Mouse (Mus musculus) embryonic facial prominence, embryonic 10.5 days (tissue): ENCODE measurements around the gene Ap1s2. TPM values are rescaled to one million over a fixed set of nuclear protein-coding genes. Genes with fewer than 3 reads are reported as not detected.

Source experiments
- DNase-seq: peaks from one replicate; pipeline ENCODE4 v3.0.0-alpha.2; 2017; ENCODE audit warnings: low spot score
- H3K27ac ChIP-seq: fragments of 300-500 bp; sonication (generic); replicated peaks from 2 replicates; pipeline ENCODE4 v1.5.1; 2016; ENCODE audit warnings: mild to moderate bottlenecking
- H3K27me3 ChIP-seq: fragments of 300-500 bp; sonication (generic); replicated peaks from 2 replicates; pipeline ENCODE4 v1.6.1; 2016; ENCODE audit warnings: low read depth, mild to moderate bottlenecking; ENCODE audit not compliant: poor library complexity, severe bottlenecking
- H3K36me3 ChIP-seq: fragments of 300-500 bp; sonication (generic); replicated peaks from 2 replicates; pipeline ENCODE4 v1.6.1; 2016; ENCODE audit warnings: mild to moderate bottlenecking, moderate library complexity
- H3K4me1 ChIP-seq: fragments of 300-500 bp; sonication (generic); 2 replicates; pipeline ENCODE4 v1.6.1; 2016
- H3K4me3 ChIP-seq: fragments of 300-500 bp; sonication (generic); 2 replicates; pipeline ENCODE4 v1.5.1; 2016; ENCODE audit warnings: mild to moderate bottlenecking, moderate library complexity
- H3K9me3 ChIP-seq: fragments of 300-500 bp; sonication (generic); 2 replicates; pipeline ENCODE4 v1.6.1; 2016; ENCODE audit warnings: mild to moderate bottlenecking
- WGBS: fragments of 180-500 bp; shearing (Covaris S2); methylation state at CpG from one replicate; pipeline ENCODE4 v1.1.7; 2016; 5-methylcytosine and 5-hydroxymethylcytosine counted together
- polyA plus RNA-seq: library from polyadenylated mRNA; unstranded; fragments of >200 nt; fragmentation: Nextera tagmentation; extraction: Ambion mirVana; gene quantifications from 2 replicates; pipeline ENCODE4 v1.2.1, GENCODE M21; 2016

Gene Ap1s2
- polyA plus RNA-seq: 20.8 and 22.7 TPM in 2 replicates

GRCm38 (mm10) chrX:163908337-163909250, at the start of gene Ap1s2:
Ap1s2 (plus strand) TSS chrX:163909017.
- DNase-seq: peak; percentile 94
- WGBS: 17% methylated on average over 80 of the region's 80 CpGs
- Histone ChIP-seq H3K27me3 (peaks cover 47% of the 10 kb centered on the region), H3K27ac (peak within 1 kb of the TSS; percentile 87), H3K9me3 (peaks cover 11% of the 10 kb centered on the region), H3K4me1 (no peaks in the 10 kb centered on the region), H3K36me3 (no peaks in the 10 kb centered on the region), H3K4me3 (peak within 1 kb of the TSS; percentile 68)

- 61% methylated on average over 5 of the region's 5 CpGs for WGBS
- Histone ChIP-seq H3K27ac (peak overlapping the region; percentile 44; the same call in 1 of the 2 replicates), H3K27me3 (peaks cover 81% of the 10 kb centered on the region)
Measured at GRCm38 (mm10) chrX:163867711-163868379, 41.0 kb upstream of the Ap1s2 start.

GRCm38 (mm10) chrX:163868659-163869278, 40.0 kb upstream of the Ap1s2 start:
- DNase-seq: no peak
- WGBS: 81% methylated on average over 11 of the region's 11 CpGs
- no peaks in the 10 kb centered on the region for H3K36me3 ChIP-seq
- H3K27me3 ChIP-seq: peaks cover 86% of the 10 kb centered on the region
- no peak overlapping the region for H3K27ac ChIP-seq
- H3K4me1 ChIP-seq: no peaks in the 10 kb centered on the region
- H3K4me3 ChIP-seq: no peak overlapping the region
- H3K9me3 ChIP-seq: no peaks in the 10 kb centered on the region

More at GRCm38 (mm10) chrX:163867711-163868379, 41.0 kb upstream of the Ap1s2 start:
- Histone ChIP-seq H3K4me1 (no peaks in the 10 kb centered on the region), H3K4me3 (no peak overlapping the region), H3K9me3 (no peaks in the 10 kb centered on the region), H3K36me3 (no peaks in the 10 kb centered on the region)
- DNase-seq: no peak

GRCm38 (mm10) chrX:163875932-163876331, 32.9 kb upstream of the Ap1s2 start:
- H3K4me3 ChIP-seq: no peak overlapping the region
- H3K36me3 ChIP-seq: no peaks in the 10 kb centered on the region
- H3K27me3 ChIP-seq: peaks cover 78% of the 10 kb centered on the region
- no peak overlapping the region for H3K27ac ChIP-seq
- H3K4me1 ChIP-seq: peaks cover 7% of the 10 kb centered on the region; the same call in 1 of the 2 replicates
- 86% methylated on average over 3 of the region's 3 CpGs for WGBS
- H3K9me3 ChIP-seq: no peaks in the 10 kb centered on the region
- DNase-seq: no peak

GRCm38 (mm10) chrX:163876636-163877035, 32.2 kb upstream of the Ap1s2 start:
- Histone ChIP-seq H3K4me3 (no peak overlapping the region), H3K27me3 (peaks cover 75% of the 10 kb centered on the region), H3K9me3 (no peaks in the 10 kb centered on the region), H3K4me1 (peaks cover 7% of the 10 kb centered on the region; the same call in 1 of the 2 replicates), H3K27ac (no peak overlapping the region), H3K36me3 (no peaks in the 10 kb centered on the region)
- WGBS: 64% methylated on average over 4 of the region's 4 CpGs
- DNase-seq: no peak

GRCm38 (mm10) chrX:163879039-163879438, 29.8 kb upstream of the Ap1s2 start:
- H3K4me1 ChIP-seq: peaks cover 7% of the 10 kb centered on the region; the same call in 1 of the 2 replicates
- H3K36me3 ChIP-seq: no peaks in the 10 kb centered on the region
- H3K4me3 ChIP-seq: no peak overlapping the region
- H3K9me3 ChIP-seq: no peaks in the 10 kb centered on the region
- no peak overlapping the region for H3K27ac ChIP-seq
- peaks cover 69% of the 10 kb centered on the region for H3K27me3 ChIP-seq
- WGBS: 68% methylated on average over 6 of the region's 6 CpGs
- DNase-seq: no peak

GRCm38 (mm10) chrX:163879461-163879860, 29.4 kb upstream of the Ap1s2 start:
- Histone ChIP-seq H3K36me3 (no peaks in the 10 kb centered on the region), H3K9me3 (no peaks in the 10 kb centered on the region), H3K4me1 (peaks cover 7% of the 10 kb centered on the region; the same call in 1 of the 2 replicates), H3K27me3 (peaks cover 69% of the 10 kb centered on the region), H3K4me3 (no peak overlapping the region), H3K27ac (no peak overlapping the region)
- DNase-seq: no peak
- 63% methylated on average over 5 of the region's 5 CpGs for WGBS

GRCm38 (mm10) chrX:163885539-163885981, 23.3 kb upstream of the Ap1s2 start:
- Histone ChIP-seq H3K27me3 (peaks cover 62% of the 10 kb centered on the region), H3K36me3 (no peaks in the 10 kb centered on the region), H3K4me1 (no peaks in the 10 kb centered on the region), H3K27ac (no peak overlapping the region), H3K4me3 (no peak overlapping the region), H3K9me3 (no peaks in the 10 kb centered on the region)
- WGBS: 73% methylated on average over 4 of the region's 4 CpGs
- DNase-seq: no peak

GRCm38 (mm10) chrX:163897354-163897753, 11.5 kb upstream of the Ap1s2 start:
- Histone ChIP-seq H3K36me3 (no peaks in the 10 kb centered on the region), H3K27ac (no peak overlapping the region), H3K27me3 (peaks cover 78% of the 10 kb centered on the region), H3K4me3 (no peak overlapping the region), H3K4me1 (no peaks in the 10 kb centered on the region), H3K9me3 (no peaks in the 10 kb centered on the region)
- WGBS: 74% methylated on average over 1 of the region's 1 CpGs
- no peak for DNase-seq

- WGBS: 64% methylated on average over 5 of the region's 5 CpGs
- no peak for DNase-seq
- peaks cover 88% of the 10 kb centered on the region for H3K27me3 ChIP-seq
Measured at GRCm38 (mm10) chrX:163899431-163900020, 9.3 kb upstream of the Ap1s2 start.

GRCm38 (mm10) chrX:163906861-163907260, 2.0 kb upstream of the Ap1s2 start:
- no peaks in the 10 kb centered on the region for H3K4me1 ChIP-seq
- peaks cover 51% of the 10 kb centered on the region for H3K27me3 ChIP-seq
- DNase-seq: no peak
- H3K36me3 ChIP-seq: no peaks in the 10 kb centered on the region
- no peak overlapping the region for H3K27ac ChIP-seq
- WGBS: 90% methylated on average over 2 of the region's 2 CpGs
- no peak overlapping the region for H3K4me3 ChIP-seq
- H3K9me3 ChIP-seq: peaks cover 11% of the 10 kb centered on the region

More at GRCm38 (mm10) chrX:163899431-163900020, 9.3 kb upstream of the Ap1s2 start:
- Histone ChIP-seq H3K4me1 (no peaks in the 10 kb centered on the region), H3K4me3 (no peak overlapping the region), H3K36me3 (no peaks in the 10 kb centered on the region), H3K27ac (no peak overlapping the region), H3K9me3 (no peaks in the 10 kb centered on the region)

GRCm38 (mm10) chrX:163908003-163908336, 847 bp upstream of the Ap1s2 start:
- H3K4me1 ChIP-seq: no peaks in the 10 kb centered on the region
- WGBS: 25% methylated on average over 8 of the region's 8 CpGs
- H3K36me3 ChIP-seq: no peaks in the 10 kb centered on the region
- no peak for DNase-seq
- H3K27ac ChIP-seq: peak overlapping the region; percentile 86; the same call in 1 of the 2 replicates
- peak overlapping the region; percentile 68 for H3K4me3 ChIP-seq
- peaks cover 48% of the 10 kb centered on the region for H3K27me3 ChIP-seq
- peaks cover 11% of the 10 kb centered on the region for H3K9me3 ChIP-seq
